Mouse (Mus musculus) frontal cortex, postnatal 10 days (tissue): ENCODE measurements around the gene Uba1.
"Not testable (repeated sequence)": the region's sequence is repeated elsewhere in the genome, so short reads cannot be mapped to it uniquely, and the experiment has no call there.

ENCODE experiments used
- DNase-seq, 2 experiments: peaks; one replicate each; pipeline ENCODE4 v3.0.0; 2022; ENCODE audit warnings: low spot score in 2 of 2, mixed read lengths in 1 of 2

The Uba1 gene

DNA sequence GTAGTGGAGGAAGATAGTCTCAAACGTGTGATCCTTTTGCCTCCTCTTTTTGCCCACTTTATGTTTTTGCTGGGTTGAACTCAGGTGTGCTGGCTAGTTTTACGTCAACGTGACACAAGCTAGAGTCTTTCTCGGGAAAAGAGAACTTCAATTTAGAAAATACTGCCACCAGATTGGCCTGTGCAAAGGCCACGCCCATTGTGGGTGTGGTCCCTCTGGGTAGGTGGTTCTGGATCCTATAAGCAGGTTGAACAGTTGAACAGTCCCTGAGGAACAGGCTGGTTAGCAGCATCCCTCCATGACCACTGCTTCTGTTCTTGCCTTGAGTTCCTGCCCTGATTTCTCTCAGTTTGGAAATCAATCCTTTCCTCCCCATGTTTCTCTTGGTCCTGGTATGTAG is 70.6 kb downstream of the Uba1 start:
- DNase-seq = no peak

DNA sequence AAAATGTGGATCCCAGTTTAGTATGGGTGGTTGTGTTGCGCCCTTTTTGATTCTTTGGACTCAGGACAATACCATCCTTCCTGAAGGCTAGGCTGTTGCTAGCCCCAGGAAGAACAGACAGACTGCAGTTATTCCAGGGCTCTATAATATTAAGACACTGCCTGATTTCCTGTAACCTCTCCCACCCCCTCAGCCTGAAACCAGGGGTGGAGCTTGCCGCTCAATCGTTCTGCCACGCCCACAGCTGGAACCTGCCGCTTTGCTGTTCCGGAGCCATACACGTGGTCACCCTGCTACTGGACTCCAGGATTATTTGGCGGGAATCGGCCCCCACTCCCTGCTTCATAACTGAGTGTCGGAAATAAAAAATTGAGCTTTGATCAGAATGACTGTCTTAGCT is 71.9 kb downstream of the Uba1 start:
- DNase-seq = not testable (repeated sequence)
